Mouse (Mus musculus): ENCODE measurements around the gene Pbld1. TPM values are rescaled to one million over a fixed set of nuclear protein-coding genes. Genes with fewer than 3 reads are reported as not detected.

Pbld1 gene
- polyA plus RNA-seq (2016; fragmentation: Nextera tagmentation; extraction: Ambion mirVana) = 2.0 and 2.3 TPM in 2 replicates

DNA sequence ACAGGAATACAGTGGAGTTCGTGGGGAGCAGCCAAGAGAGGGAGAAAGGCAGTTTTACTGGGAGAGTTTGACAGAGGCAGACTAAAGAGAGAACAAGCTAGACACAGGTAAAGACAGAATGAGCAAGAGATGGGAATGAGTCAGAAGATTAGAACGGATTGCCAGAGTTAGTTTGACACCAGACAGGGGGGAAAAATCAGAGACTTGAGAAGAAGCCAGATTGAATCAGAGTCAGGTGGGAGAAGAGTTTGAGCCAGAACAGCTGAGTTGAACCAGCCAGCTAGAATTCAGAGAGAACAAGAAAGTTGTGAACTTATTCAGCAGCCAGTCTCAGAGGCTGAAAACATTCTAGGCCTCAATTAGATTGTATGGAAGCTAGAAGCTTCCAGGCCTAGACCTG, at the start of gene Pbld1:
Gene Pbld1, plus strand, starts transcription at position 301 of the 400 bp plus-strand sequence.
- Histone ChIP-seq H3K27me3 (replicated peaks; ENCODE audit: low read depth, poor library complexity, severe bottlenecking) (no peaks in the 10 kb centered on the region), H3K4me1 (peaks cover 8% of the 10 kb centered on the region), H3K36me3 (replicated peaks) (no peaks in the 10 kb centered on the region), H3K27ac (replicated peaks) (no peak within 1 kb of the TSS), H3K4me3 (no peak within 1 kb of the TSS), H3K9me3 (no peaks in the 10 kb centered on the region)
- 87% methylated on average over 2 of the region's 2 CpGs for WGBS
- no peak for DNase-seq (ENCODE audit: low spot score)

DNA sequence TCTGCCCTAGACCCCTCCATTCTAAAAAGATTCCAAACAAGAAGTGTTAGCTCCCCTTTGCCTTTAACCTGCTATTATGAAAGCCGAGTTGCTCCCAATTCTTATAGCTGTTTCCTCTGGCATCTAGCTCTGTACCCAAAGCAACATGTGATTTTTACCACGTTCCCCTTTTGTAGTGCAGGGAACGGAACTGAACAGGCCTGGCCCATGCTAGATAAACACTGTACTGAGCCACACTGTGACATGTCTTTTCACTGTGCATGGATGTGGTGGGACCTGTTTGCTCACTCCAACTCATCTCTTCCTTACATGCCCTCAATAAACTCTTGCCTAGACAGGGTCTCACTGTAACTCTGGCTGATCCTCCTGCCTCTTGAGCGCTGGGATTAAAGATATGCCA, 49.7 kb upstream of the Pbld1 start:
- Histone ChIP-seq H3K27ac (replicated peaks) (no peak overlapping the region), H3K4me1 (no peaks in the 10 kb centered on the region), H3K4me3 (no peak overlapping the region), H3K9me3 (no peaks in the 10 kb centered on the region), H3K36me3 (replicated peaks) (peaks cover 98% of the 10 kb centered on the region), H3K27me3 (replicated peaks; ENCODE audit: low read depth, poor library complexity, severe bottlenecking) (no peaks in the 10 kb centered on the region)
- no peak for DNase-seq (ENCODE audit: low spot score)
- 86% methylated on average over 4 of the region's 4 CpGs for WGBS

DNA sequence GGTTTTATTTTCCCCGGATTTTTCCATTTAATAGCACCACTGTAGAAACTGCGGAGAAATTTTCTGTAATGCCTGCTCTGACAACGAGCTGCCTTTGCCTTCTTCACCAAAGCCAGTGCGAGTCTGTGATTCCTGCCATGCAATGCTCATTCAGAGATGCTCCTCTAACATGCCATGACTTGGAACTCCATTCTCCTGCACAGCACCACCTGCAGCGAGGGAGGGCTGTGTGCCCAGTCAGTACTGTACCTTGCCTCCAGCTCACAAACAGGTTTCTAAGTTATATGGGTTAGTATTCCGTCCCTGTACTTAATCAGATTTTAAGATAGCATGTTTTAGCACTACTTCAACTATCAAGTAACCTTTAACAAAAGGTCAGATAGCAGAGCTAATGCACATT, 48.4 kb upstream of the Pbld1 start:
- no peaks in the 10 kb centered on the region for H3K4me1 ChIP-seq
- WGBS = 91% methylated on average over 6 of the region's 6 CpGs
- no peak overlapping the region for H3K27ac ChIP-seq (replicated peaks)
- H3K36me3 ChIP-seq (replicated peaks) = peaks cover 98% of the 10 kb centered on the region
- no peak overlapping the region for H3K4me3 ChIP-seq
- H3K9me3 ChIP-seq = no peaks in the 10 kb centered on the region
- DNase-seq (ENCODE audit: low spot score) = no peak
- H3K27me3 ChIP-seq (replicated peaks; ENCODE audit: low read depth, poor library complexity, severe bottlenecking) = no peaks in the 10 kb centered on the region

DNA sequence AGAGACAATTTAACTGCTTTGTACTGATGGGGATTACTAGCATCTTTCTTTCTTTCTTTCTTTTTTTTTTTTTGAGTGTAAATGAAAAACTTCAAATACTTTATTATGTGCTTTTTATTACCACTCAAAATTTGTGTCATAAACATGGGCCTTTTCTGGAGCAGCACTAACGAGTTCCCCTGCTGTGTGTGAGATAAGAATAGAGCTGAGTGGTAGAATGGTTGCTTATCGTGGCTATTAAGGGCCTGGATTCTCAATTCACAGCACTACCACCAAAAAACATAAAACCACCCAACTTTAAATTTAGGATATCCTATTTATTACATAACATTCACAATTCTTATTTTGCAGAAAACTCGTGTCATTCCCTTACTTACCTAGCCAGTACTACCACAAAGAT, 46.5 kb upstream of the Pbld1 start:
- WGBS = 86% methylated on average over 3 of the region's 3 CpGs
- no peak overlapping the region for H3K27ac ChIP-seq (replicated peaks)

DNA sequence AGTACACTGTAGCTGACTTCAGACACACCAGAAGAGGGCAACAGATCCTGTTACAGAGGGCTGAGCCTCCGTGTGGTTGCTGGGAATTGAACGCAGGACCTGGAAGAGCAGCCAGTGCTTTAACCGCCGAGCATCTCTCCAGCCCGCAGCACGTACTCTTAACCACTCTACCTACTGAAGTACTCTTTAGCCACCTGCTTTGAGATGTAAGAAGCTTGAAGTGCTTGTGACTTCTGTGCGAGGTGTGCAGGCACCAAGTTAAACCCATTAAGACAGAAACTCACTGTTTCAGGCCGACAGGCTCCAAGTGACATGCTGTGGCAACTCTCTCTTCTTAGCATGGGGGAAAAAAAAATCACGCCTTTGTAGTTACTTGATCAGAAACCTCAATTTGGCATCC, 45.8 kb upstream of the Pbld1 start:
- Histone ChIP-seq H3K4me1 (no peaks in the 10 kb centered on the region), H3K27me3 (replicated peaks; ENCODE audit: low read depth, poor library complexity, severe bottlenecking) (no peaks in the 10 kb centered on the region), H3K9me3 (no peaks in the 10 kb centered on the region), H3K27ac (replicated peaks) (no peak overlapping the region), H3K36me3 (replicated peaks) (peaks cover 95% of the 10 kb centered on the region), H3K4me3 (no peak overlapping the region)
- DNase-seq (ENCODE audit: low spot score) = no peak
- WGBS = 87% methylated on average over 9 of the region's 9 CpGs

More for the DNA sequence above, 46.5 kb upstream of the Pbld1 start:
- Histone ChIP-seq H3K4me1 (no peaks in the 10 kb centered on the region), H3K9me3 (no peaks in the 10 kb centered on the region), H3K27me3 (replicated peaks; ENCODE audit: low read depth, poor library complexity, severe bottlenecking) (no peaks in the 10 kb centered on the region), H3K36me3 (replicated peaks) (peaks cover 95% of the 10 kb centered on the region), H3K4me3 (no peak overlapping the region)
- DNase-seq (ENCODE audit: low spot score) = no peak

DNA sequence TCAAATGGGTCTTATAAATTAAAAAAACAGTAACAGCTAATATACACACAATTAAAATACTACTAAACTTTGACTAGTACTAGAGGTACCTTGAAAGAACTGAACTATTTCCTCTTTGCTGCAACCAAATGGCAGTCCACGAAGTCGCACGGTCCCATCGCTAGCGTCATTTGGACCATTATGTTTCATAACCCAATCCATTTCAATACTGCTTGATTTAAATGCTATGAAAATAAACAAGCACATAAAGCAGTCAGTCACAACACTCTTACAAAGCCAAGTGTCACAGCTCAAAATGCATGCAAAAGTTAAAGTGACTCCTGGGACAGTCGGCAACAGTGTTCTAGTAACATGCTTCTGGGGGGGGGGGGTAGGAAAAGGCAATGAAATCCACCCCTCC, 40.7 kb upstream of the Pbld1 start:
- WGBS = 92% methylated on average over 6 of the region's 6 CpGs
- no peaks in the 10 kb centered on the region for H3K27me3 ChIP-seq (replicated peaks; ENCODE audit: low read depth, poor library complexity, severe bottlenecking)
- no peak for DNase-seq (ENCODE audit: low spot score)
- no peaks in the 10 kb centered on the region for H3K9me3 ChIP-seq
- peaks cover 21% of the 10 kb centered on the region for H3K4me1 ChIP-seq
- peaks cover 50% of the 10 kb centered on the region for H3K36me3 ChIP-seq (replicated peaks)
- no peak overlapping the region for H3K4me3 ChIP-seq
- H3K27ac ChIP-seq (replicated peaks) = no peak overlapping the region

DNA sequence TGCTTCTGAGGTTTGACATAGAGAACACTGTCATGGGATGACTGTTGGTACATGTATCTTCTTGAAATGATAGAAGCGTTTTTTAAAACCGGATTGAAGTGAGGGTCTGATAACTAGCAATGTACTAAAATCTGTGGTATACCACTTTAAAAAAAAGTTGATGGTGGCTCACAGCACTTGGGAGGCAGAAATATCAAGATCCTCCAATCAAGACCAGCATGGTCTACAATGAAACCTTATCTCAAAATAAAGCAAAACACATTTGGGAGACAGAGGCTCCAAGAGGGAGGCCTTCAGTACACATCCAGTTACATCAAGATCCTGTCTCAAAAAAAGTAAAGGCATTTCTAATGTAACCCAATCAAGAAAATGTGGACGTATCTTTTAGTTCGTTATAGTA, 38.3 kb upstream of the Pbld1 start:
- 62% methylated on average over 4 of the region's 4 CpGs for WGBS
- no peaks in the 10 kb centered on the region for H3K9me3 ChIP-seq
- DNase-seq (ENCODE audit: low spot score) = no peak
- no peak overlapping the region for H3K27ac ChIP-seq (replicated peaks)
- peak overlapping the region; percentile 98 for H3K4me3 ChIP-seq
- peaks cover 26% of the 10 kb centered on the region for H3K36me3 ChIP-seq (replicated peaks)
- peaks cover 38% of the 10 kb centered on the region for H3K4me1 ChIP-seq
- no peaks in the 10 kb centered on the region for H3K27me3 ChIP-seq (replicated peaks; ENCODE audit: low read depth, poor library complexity, severe bottlenecking)

DNA sequence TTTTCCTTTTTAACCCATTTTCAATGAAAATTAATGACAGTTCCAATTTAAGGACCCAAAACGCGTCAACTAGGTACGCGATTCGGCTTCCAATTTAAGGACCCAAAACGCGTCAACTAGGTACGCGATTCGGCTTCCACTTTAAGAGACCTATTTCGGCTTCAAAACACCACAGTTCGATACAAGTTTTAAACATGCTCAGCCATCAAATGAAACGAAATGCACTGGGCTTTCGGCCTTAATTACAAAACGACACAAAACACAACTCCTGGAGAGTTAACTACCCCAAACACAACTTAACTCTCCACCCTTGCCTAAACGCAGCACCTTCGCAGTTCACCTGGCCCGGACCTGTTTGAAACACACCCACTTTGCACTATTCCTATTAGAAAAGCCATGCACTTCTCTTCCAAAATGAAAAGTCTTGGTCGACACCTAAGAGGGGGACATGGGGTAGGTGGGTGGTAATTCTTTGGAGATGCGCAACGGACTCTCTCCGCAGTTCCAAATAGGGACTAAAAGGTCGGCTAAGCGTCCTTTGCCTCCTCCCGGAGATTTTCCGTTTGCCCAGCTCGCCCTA, 37.3 kb upstream of the Pbld1 start:
- peak overlapping the region; percentile 98 for H3K4me3 ChIP-seq
- WGBS = under 1% methylated on average over 27 of the region's 27 CpGs
- no peaks in the 10 kb centered on the region for H3K9me3 ChIP-seq
- peak overlapping the region; percentile 100 for H3K27ac ChIP-seq (replicated peaks)
- no peak for DNase-seq (ENCODE audit: low spot score)
- H3K36me3 ChIP-seq (replicated peaks) = peaks cover 17% of the 10 kb centered on the region
- peaks cover 46% of the 10 kb centered on the region for H3K4me1 ChIP-seq
- H3K27me3 ChIP-seq (replicated peaks; ENCODE audit: low read depth, poor library complexity, severe bottlenecking) = no peaks in the 10 kb centered on the region

DNA sequence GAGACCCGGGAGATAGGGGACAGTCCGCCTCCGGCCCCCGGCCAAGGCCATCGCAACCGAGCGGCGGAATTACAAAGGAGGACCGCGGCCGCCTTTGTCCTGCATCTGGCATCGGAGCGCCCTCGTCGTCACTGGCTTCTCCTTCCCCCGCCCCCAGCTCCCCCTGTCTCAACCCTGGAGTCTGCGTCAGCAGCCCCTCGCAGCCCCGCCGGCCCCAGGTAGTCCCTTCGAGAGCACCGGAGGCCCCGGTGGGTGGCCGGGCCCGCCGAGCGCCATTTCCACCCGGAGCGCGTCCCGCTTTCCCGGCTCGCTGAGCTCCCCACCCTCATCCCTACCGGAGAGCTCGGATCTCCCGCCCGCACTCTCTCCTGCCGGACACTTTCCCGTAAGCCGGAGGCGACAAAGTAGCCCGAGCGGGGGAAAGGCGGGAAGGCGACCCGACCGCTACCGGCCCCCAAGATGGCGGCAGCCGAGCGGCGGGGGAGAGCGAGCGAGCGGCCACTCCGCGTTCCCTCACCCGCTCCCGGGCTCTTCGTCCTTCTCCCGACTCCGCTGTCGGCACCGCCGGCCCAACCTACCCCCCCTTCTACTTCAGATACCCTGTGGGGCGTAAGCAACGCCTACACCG, 36.7 kb upstream of the Pbld1 start:
- Histone ChIP-seq H3K4me1 (peaks cover 46% of the 10 kb centered on the region), H3K27me3 (replicated peaks; ENCODE audit: low read depth, poor library complexity, severe bottlenecking) (no peaks in the 10 kb centered on the region), H3K4me3 (peak overlapping the region; percentile 98), H3K9me3 (no peaks in the 10 kb centered on the region), H3K27ac (replicated peaks) (peak overlapping the region; percentile 100), H3K36me3 (replicated peaks) (peaks cover 12% of the 10 kb centered on the region)
- under 1% methylated on average over 68 of the region's 68 CpGs for WGBS
- peak; percentile 80 for DNase-seq (ENCODE audit: low spot score)

DNA sequence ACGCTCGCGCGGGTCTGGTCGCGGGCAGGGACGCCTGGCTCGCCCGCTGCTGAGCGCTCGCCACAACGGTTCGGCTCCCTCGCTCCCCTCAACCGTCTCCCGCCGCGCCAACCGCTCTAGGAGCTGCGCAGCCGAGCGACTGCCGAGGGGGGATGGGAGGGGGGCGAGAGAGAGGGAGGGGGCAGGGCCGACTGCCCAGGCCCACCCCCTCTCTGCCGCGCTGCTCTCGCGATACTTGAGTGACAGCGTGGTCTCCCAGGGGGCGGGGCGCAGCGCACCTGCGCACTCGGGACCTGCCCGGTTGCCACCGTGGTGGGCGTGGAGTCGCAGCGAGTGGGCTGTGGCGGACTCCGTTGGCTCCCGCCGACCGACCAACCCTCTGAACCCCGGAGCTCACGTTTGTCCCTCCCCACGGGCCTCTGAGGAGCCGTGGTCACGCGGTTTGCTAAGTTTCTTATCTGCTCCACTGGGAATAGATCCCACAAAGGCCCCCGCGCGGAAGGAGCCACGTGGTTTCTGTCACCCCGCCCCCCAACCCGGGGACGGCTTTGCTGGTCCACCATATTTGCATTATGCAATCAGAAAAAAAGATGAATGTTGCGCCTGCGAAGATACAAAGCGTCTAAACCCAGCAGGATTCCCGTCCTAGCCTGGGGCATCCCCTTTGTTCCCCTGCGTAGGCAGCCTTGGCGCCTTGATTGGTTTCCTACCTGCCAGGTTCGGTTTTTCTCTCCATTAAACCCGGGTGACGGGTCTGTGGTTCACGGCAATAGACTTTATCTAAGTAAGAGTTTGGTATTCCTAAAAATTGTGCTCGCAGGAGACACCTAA, 36.0 kb upstream of the Pbld1 start, which contains the start of the genes Hnrnph3 and Pbld2:
Gene Hnrnph3, minus strand, starts transcription at position 469 of the 831 bp plus-strand sequence.
Gene Pbld2, plus strand, starts transcription at position 567 of the 831 bp plus-strand sequence.
- H3K4me1 ChIP-seq = peaks cover 50% of the 10 kb centered on the region

DNA sequence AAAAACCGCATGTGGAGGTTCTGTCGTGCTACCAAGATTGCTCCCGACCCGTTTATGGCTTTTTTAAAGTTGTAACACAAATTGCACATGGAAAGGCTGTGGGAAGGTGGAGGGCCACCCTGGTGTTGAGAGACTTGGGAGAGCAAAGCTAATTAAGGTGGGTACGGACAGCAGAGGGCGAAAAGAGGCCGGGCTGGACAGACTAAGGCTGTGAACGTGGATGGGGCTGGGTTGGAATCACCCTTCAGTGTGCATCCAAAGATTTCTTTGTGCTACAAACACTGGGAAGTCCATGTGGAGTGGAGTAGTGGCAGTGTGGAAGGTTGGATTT, 35.4 kb upstream of the Pbld1 start:
- H3K9me3 ChIP-seq = no peaks in the 10 kb centered on the region
- peaks cover under 1% of the 10 kb centered on the region; the same call in 1 of the 2 replicates for H3K36me3 ChIP-seq (replicated peaks)
- peaks cover 51% of the 10 kb centered on the region for H3K4me1 ChIP-seq
- DNase-seq (ENCODE audit: low spot score) = peak; percentile 74
- H3K4me3 ChIP-seq = peak overlapping the region; percentile 98
- no peaks in the 10 kb centered on the region for H3K27me3 ChIP-seq (replicated peaks; ENCODE audit: low read depth, poor library complexity, severe bottlenecking)
- H3K27ac ChIP-seq (replicated peaks) = peak overlapping the region; percentile 100
- under 1% methylated on average over 8 of the region's 8 CpGs for WGBS

More for the DNA sequence above, 36.0 kb upstream of the Pbld1 start, which contains the start of the genes Hnrnph3 and Pbld2:
- H3K36me3 ChIP-seq (replicated peaks) = peaks cover 6% of the 10 kb centered on the region
- peak; percentile 99 for DNase-seq (ENCODE audit: low spot score)
- H3K27ac ChIP-seq (replicated peaks) = peak within 1 kb of the TSS; percentile 100
- no peaks in the 10 kb centered on the region for H3K9me3 ChIP-seq
- H3K4me3 ChIP-seq = peak within 1 kb of the TSS; percentile 98
- H3K27me3 ChIP-seq (replicated peaks; ENCODE audit: low read depth, poor library complexity, severe bottlenecking) = no peaks in the 10 kb centered on the region
- WGBS = under 1% methylated on average over 69 of the region's 69 CpGs

DNA sequence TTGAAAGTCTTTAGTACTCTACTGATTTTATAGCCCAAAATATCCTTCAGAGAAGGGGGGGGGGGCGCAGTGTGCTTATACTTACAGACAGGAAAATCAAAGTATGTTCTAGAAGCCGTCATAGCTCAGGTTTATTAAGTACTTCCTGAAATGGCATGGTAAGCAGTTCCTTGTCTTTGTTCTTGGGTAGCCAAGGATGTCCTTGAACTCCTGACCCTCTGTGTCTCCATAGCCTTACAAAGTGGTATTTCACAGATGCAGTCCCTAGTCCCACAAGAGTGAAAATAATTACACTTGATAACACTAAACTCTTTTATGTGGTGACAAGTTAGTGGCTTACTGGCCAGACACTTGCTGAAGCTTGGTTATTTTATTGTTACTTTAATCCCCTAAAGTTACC, 34.9 kb upstream of the Pbld1 start:
- H3K27ac ChIP-seq (replicated peaks) = peak overlapping the region; percentile 100
- 43% methylated on average over 2 of the region's 2 CpGs for WGBS
- H3K4me1 ChIP-seq = peaks cover 51% of the 10 kb centered on the region
- no peaks in the 10 kb centered on the region for H3K27me3 ChIP-seq (replicated peaks; ENCODE audit: low read depth, poor library complexity, severe bottlenecking)
- peak overlapping the region; percentile 98 for H3K4me3 ChIP-seq
- H3K36me3 ChIP-seq (replicated peaks) = no peaks in the 10 kb centered on the region
- no peaks in the 10 kb centered on the region for H3K9me3 ChIP-seq
- DNase-seq (ENCODE audit: low spot score) = peak; percentile 18
